Mouse (Mus musculus) stomach, embryonic 16.5 days (tissue): ENCODE data around the gene Olfr90. TPM values are rescaled to one million over a fixed set of nuclear protein-coding genes. Genes with fewer than 3 reads are reported as not detected.

Source experiments
- ATAC-seq: fragments of 200-750 bp; cut with Nextera tagmentation; 2 replicates; pipeline ENCODE4 v1.8.0; 2017; ENCODE audit warnings: moderate number of reproducible peaks, moderate TSS enrichment; ENCODE audit not compliant: insufficient read depth, low FRiP score
- H3K27ac ChIP-seq: fragments of 300-500 bp; sonication (generic); 2 replicates; pipeline ENCODE4 v1.5.1; 2014; ENCODE audit warnings: low read length
- H3K27me3 ChIP-seq: fragments of 300-500 bp; sonication (generic); 2 replicates; pipeline ENCODE4 v1.6.1; 2014; ENCODE audit warnings: low read length, control low read depth, mixed read lengths; ENCODE audit not compliant: control insufficient read depth, insufficient read depth
- H3K36me3 ChIP-seq: fragments of 300-500 bp; sonication (generic); 2 replicates; pipeline ENCODE4 v1.6.1; 2014; ENCODE audit warnings: low read length; ENCODE audit not compliant: control insufficient read depth, insufficient read depth
- H3K4me1 ChIP-seq: fragments of 300-500 bp; sonication (generic); 2 replicates; pipeline ENCODE4 v1.6.1; 2014; ENCODE audit warnings: low read length, control low read depth, mixed read lengths; ENCODE audit not compliant: control insufficient read depth, insufficient read depth
- H3K4me2 ChIP-seq: fragments of 300-500 bp; sonication (generic); 2 replicates; pipeline ENCODE4 v1.6.1; 2014; ENCODE audit warnings: low read depth, low read length, mixed read lengths
- H3K4me3 ChIP-seq: fragments of 300-500 bp; sonication (generic); replicated peaks from 2 replicates; pipeline ENCODE4 v1.5.1; 2014; ENCODE audit warnings: mild to moderate bottlenecking, low read length
- H3K9ac ChIP-seq: fragments of 300-500 bp; sonication (generic); 2 replicates; pipeline ENCODE4 v1.6.1; 2014; ENCODE audit warnings: low read length
- H3K9me3 ChIP-seq: fragments of 300-500 bp; sonication (generic); replicated peaks from 2 replicates; pipeline ENCODE4 v1.6.1; 2016; ENCODE audit warnings: low read length, control low read depth; ENCODE audit not compliant: control insufficient read depth
- WGBS: fragments of 180-500 bp; shearing (Covaris S2); extraction: QIAGEN DNeasy Blood & Tissue Kit; methylation state at CpG from one replicate; pipeline ENCODE4 v1.1.7; 2014; 5-methylcytosine and 5-hydroxymethylcytosine counted together
- polyA plus RNA-seq: library from polyadenylated mRNA; unstranded; fragments of >200 nt; fragmentation: Nextera tagmentation; extraction: Ambion mirVana; gene quantifications from 2 replicates; pipeline ENCODE4 v1.2.1, GENCODE M21; 2015

The Olfr90 gene
- polyA plus RNA-seq, 1 experiment from 2014 or later, result not detected

DNA sequence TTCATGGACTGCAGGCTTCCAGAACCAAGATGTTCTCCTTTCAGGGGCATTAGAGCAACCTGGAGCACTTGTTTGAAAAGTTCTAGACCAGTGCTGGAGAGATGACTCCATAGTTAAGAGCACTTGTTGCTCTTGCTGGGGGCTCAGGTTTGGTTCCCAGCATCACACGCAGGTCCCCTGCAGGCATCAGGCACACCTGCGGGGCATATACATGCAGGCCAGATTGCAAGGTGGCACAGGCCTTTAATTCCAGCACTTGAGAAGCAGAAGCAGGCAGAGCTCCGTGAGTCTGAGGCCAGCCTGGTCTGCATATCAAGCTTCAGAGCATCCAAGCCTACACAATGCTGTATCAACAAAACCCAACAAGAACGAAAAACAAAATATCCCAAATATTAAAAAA lies 6.6 kb downstream of the Olfr90 start:
- H3K9me3 ChIP-seq, result no peaks in the 10 kb centered on the region
- ATAC-seq, result no peak

DNA sequence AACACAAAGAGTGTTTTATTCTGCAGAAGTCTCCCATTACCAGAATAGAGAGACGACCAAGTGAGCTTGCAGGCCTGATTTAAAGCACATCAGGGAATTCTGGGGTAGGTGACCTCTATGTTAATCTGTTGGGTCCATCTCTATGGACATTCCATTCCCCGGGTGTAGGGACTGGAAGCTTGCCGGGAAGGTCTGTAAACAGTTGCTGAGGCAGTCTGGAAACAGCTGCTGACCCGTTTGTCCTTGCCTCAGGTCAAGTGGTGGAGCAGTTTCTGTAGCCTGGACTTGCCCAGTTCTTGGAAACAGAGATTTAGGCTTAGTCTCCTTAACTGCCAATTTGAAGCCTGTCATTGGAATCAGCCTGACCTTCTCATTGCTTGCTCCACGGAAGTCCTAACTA lies 8.2 kb downstream of the Olfr90 start:
- 9% methylated on average over 5 of the region's 5 CpGs for WGBS

More for the DNA sequence above, 6.6 kb downstream of the Olfr90 start:
- Histone ChIP-seq H3K4me1 (peaks cover 2% of the 10 kb centered on the region; the same call in 1 of the 2 replicates), H3K4me3 (no peak overlapping the region), H3K27ac (no peak overlapping the region), H3K36me3 (no peaks in the 10 kb centered on the region), H3K4me2 (no peak overlapping the region), H3K9ac (no peak overlapping the region), H3K27me3 (no peaks in the 10 kb centered on the region)
- 86% methylated on average over 4 of the region's 4 CpGs for WGBS

GRCm38 (mm10) chr17:37078990-37079389 lies 9.3 kb downstream of the Olfr90 start:
- Histone ChIP-seq H3K27me3 (no peaks in the 10 kb centered on the region), H3K4me3 (no peak overlapping the region), H3K9me3 (no peaks in the 10 kb centered on the region), H3K4me1 (peaks cover 2% of the 10 kb centered on the region; the same call in 1 of the 2 replicates), H3K9ac (no peak overlapping the region), H3K27ac (no peak overlapping the region), H3K4me2 (no peak overlapping the region), H3K36me3 (no peaks in the 10 kb centered on the region)
- WGBS, result 53% methylated on average over 2 of the region's 2 CpGs
- no peak for ATAC-seq

More for the DNA sequence above, 8.2 kb downstream of the Olfr90 start:
- no peak overlapping the region for H3K4me2 ChIP-seq
- no peaks in the 10 kb centered on the region for H3K9me3 ChIP-seq
- H3K27ac ChIP-seq, result no peak overlapping the region
- H3K9ac ChIP-seq, result no peak overlapping the region
- no peaks in the 10 kb centered on the region for H3K27me3 ChIP-seq
- ATAC-seq, result no peak
- peaks cover 2% of the 10 kb centered on the region; the same call in 1 of the 2 replicates for H3K4me1 ChIP-seq
- H3K36me3 ChIP-seq, result no peaks in the 10 kb centered on the region
- no peak overlapping the region for H3K4me3 ChIP-seq

DNA sequence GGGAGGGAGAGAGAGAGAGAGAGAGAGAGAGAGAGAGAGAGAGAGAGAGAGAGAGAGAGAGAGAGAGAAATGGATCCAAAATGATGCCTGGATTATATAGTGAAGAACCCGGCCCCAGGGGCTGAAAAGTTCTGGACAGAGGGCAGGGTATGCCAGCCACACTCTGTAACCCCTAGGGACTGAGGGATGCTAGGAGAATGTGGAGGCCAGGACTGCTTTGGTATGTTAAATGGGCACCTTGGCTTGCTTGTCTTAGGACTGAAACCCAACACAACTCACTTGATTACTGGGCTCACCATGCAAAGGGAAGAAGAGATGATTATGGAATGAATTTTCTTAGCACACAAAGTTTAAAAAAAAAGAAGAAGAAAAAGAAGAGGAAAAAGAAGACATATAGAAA lies 10.1 kb downstream of the Olfr90 start:
- ATAC-seq, result no peak
- 44% methylated on average over 1 of the region's 1 CpGs for WGBS
- Histone ChIP-seq H3K9ac (no peak overlapping the region), H3K36me3 (no peaks in the 10 kb centered on the region), H3K27ac (no peak overlapping the region), H3K27me3 (no peaks in the 10 kb centered on the region), H3K4me1 (peaks cover 2% of the 10 kb centered on the region; the same call in 1 of the 2 replicates), H3K4me3 (no peak overlapping the region), H3K9me3 (no peaks in the 10 kb centered on the region), H3K4me2 (no peak overlapping the region)

GRCm38 (mm10) chr17:37075766-37076165 lies 12.5 kb downstream of the Olfr90 start:
- WGBS, result 88% methylated on average over 2 of the region's 2 CpGs
- no peaks in the 10 kb centered on the region for H3K9me3 ChIP-seq

GRCm38 (mm10) chr17:37075181-37075580 lies 13.1 kb downstream of the Olfr90 start:
- ATAC-seq, result no peak
- Histone ChIP-seq H3K27ac (no peak overlapping the region), H3K4me2 (no peak overlapping the region), H3K27me3 (no peaks in the 10 kb centered on the region), H3K4me1 (peaks cover 2% of the 10 kb centered on the region; the same call in 1 of the 2 replicates), H3K9ac (no peak overlapping the region), H3K9me3 (no peaks in the 10 kb centered on the region), H3K4me3 (no peak overlapping the region), H3K36me3 (peaks cover 9% of the 10 kb centered on the region; the same call in 1 of the 2 replicates)
- 84% methylated on average over 6 of the region's 6 CpGs for WGBS

More at GRCm38 (mm10) chr17:37075766-37076165, 12.5 kb downstream of the Olfr90 start:
- ATAC-seq, result no peak
- H3K27ac ChIP-seq, result no peak overlapping the region
- no peak overlapping the region for H3K4me2 ChIP-seq
- H3K4me1 ChIP-seq, result peaks cover 2% of the 10 kb centered on the region; the same call in 1 of the 2 replicates
- H3K9ac ChIP-seq, result no peak overlapping the region
- no peaks in the 10 kb centered on the region for H3K27me3 ChIP-seq
- peaks cover 6% of the 10 kb centered on the region; the same call in 1 of the 2 replicates for H3K36me3 ChIP-seq
- H3K4me3 ChIP-seq, result no peak overlapping the region

GRCm38 (mm10) chr17:37072730-37073276 lies 15.5 kb downstream of the Olfr90 start:
- H3K9ac ChIP-seq, result no peak overlapping the region
- H3K4me3 ChIP-seq, result no peak overlapping the region
- ATAC-seq, result no peak
- H3K9me3 ChIP-seq, result no peaks in the 10 kb centered on the region
- WGBS, result 69% methylated on average over 11 of the region's 11 CpGs
- peaks cover 20% of the 10 kb centered on the region; the same call in 1 of the 2 replicates for H3K36me3 ChIP-seq
- H3K27me3 ChIP-seq, result no peaks in the 10 kb centered on the region
- H3K4me1 ChIP-seq, result no peaks in the 10 kb centered on the region
- no peak overlapping the region for H3K4me2 ChIP-seq
- H3K27ac ChIP-seq, result no peak overlapping the region

DNA sequence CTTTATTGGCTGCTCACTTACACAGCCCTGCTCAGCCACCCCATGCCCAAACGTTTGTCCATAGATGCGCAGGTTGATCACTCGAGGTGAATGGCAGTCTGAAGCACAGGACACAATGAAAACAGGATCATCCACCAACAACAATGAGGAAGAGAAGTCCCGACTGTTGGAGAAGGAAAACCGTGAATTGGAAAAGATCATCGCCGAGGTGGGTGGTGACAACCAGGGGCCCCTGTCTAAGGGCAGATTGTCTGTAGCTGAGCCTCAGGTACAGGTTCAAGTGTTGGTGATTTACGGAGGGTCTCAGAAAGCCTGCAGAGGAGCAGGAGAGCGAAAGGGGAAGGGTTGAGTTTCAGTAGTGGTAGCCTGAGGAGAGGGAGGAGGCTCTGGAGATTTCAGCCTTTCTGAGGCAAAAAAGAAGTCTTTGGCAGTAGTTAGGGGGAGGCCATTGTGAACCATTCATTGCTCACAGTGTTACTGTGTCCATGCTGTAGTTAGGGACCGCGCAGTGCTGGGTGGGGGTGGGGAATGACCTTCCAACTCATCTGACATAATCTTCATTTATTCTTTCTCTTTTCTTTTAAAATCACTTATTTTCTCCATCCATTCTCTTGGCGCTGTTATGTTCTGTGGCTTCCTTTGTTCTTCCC lies 16.1 kb downstream of the Olfr90 start:
- ATAC-seq, result no peak
- no peaks in the 10 kb centered on the region for H3K4me1 ChIP-seq
- H3K27me3 ChIP-seq, result no peaks in the 10 kb centered on the region
- H3K27ac ChIP-seq, result no peak overlapping the region
- no peak overlapping the region for H3K4me2 ChIP-seq
- H3K9ac ChIP-seq, result no peak overlapping the region
- WGBS, result 89% methylated on average over 12 of the region's 12 CpGs
- H3K36me3 ChIP-seq, result peaks cover 20% of the 10 kb centered on the region; the same call in 1 of the 2 replicates
- H3K4me3 ChIP-seq, result no peak overlapping the region
- H3K9me3 ChIP-seq, result no peaks in the 10 kb centered on the region

GRCm38 (mm10) chr17:37070121-37070520 lies 18.2 kb downstream of the Olfr90 start:
- no peaks in the 10 kb centered on the region for H3K27me3 ChIP-seq
- no peak overlapping the region for H3K4me3 ChIP-seq
- H3K9ac ChIP-seq, result no peak overlapping the region
- no peak overlapping the region for H3K27ac ChIP-seq
- peaks cover 20% of the 10 kb centered on the region; the same call in 1 of the 2 replicates for H3K36me3 ChIP-seq
- ATAC-seq, result no peak
- 83% methylated on average over 8 of the region's 8 CpGs for WGBS
- H3K4me1 ChIP-seq, result no peaks in the 10 kb centered on the region
- no peaks in the 10 kb centered on the region for H3K9me3 ChIP-seq
- H3K4me2 ChIP-seq, result no peak overlapping the region
